Mouse (Mus musculus) ES-Bruce4 (cell line): ENCODE data around the gene Tbc1d16.

Source experiments
- CTCF ChIP-seq: IDR thresholded peaks from one replicate; pipeline ENCODE4 v1.8.1; 2011; ENCODE audit warnings: low read depth, low read length
- EP300 ChIP-seq: IDR thresholded peaks from 2 replicates; pipeline ENCODE4 v1.6.1; 2011; ENCODE audit warnings: low read depth, low read length; ENCODE audit not compliant: insufficient read depth
- POLR2A ChIP-seq: IDR thresholded peaks from one replicate; pipeline ENCODE4 v1.8.1; 2011; ENCODE audit warnings: low read length; ENCODE audit not compliant: insufficient read depth

DNA sequence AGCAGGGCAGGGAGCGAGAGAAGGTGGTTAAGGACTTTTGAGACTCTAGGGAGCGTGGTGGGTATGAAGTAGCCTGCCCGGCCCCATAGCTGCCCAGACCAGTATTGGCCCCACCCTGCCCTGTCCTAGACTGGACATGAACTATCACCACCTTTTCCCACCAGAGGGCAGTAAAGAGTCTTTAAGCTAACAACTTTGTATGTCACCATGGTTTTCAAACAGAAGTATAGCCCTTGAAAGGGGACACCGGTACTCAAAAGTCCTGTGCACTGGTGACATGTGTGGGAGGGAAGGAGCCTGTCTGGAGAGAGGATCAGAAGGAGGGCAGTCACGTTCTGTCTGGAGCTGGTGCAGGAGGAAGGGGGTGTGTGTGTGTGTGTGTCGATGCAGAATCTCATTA is 20.7 kb upstream of the Tbc1d16 start:
- no peak for TF ChIP-seq POLR2A
- TF ChIP-seq EP300: no peak
- peak; percentile 30 for TF ChIP-seq CTCF
